13 mouse cellular contexts compared by ENCODE assay signal in genomic region chr10:75633048-75633447, GRCm38 (mm10). TPM values are rescaled to one million over a fixed set of nuclear protein-coding genes. Genes with fewer than 3 reads are reported as not detected.
A peak's percentile ranks its signal among the peaks of the same experiment; 100 is the strongest.
DNase-seq lines count a peak whose midpoint lies in the region; ATAC-seq and TF ChIP-seq lines count a peak whose summit lies in the region.
"Had no signal": no experiment of that assay in that cellular context is flagged by ENCODE, and none has a peak within 500 bp of the region (broad histone marks: within the 10 kb centered on the region; RNA-seq: fewer than 3 reads in every experiment).

No protein-coding gene starts in this region.

- H3K4me3 ChIP-seq in heart, adult 2 months, result no peak overlapping the region
- H3K4me3 ChIP-seq in heart, embryonic 11.5 days (ENCODE audit: low read depth, low read length), result no peak overlapping the region
- H3K4me3 ChIP-seq in neural tube, embryonic 13.5 days, result no peak overlapping the region
- H3K4me3 ChIP-seq: hindbrain, embryonic 12.5 days had no signal

- no peak for ATAC-seq in heart, embryonic 11.5 days (replicated peaks; ENCODE audit: insufficient number of reproducible peaks, low FRiP score, low TSS enrichment)
- 0 out of 2 replicates have a peak, but pooled peaks have one; percentile 30 for ATAC-seq in neural tube, embryonic 13.5 days (ENCODE audit: low read depth)
- ATAC-seq: CD4-positive, CD25-positive, alpha-beta regulatory T cell, adult 4 months had no signal

- TF ChIP-seq POLR2A in heart, adult 2 months (IDR thresholded peaks at IDR 0.05; ENCODE audit: insufficient read depth, low read depth, low read length), result no peak

- TF ChIP-seq EP300 in heart, adult 2 months (IDR thresholded peaks at IDR 0.05; ENCODE audit: insufficient read depth, low read depth, low read length), result no peak

- H3K36me3 ChIP-seq in heart, adult 2 months (ENCODE audit: control insufficient read depth, insufficient read depth, low read length), result no peaks in the 10 kb centered on the region
- H3K36me3 ChIP-seq in heart, embryonic 11.5 days (ENCODE audit: control insufficient read depth, insufficient read depth, low read length), result no peaks in the 10 kb centered on the region
- H3K36me3 ChIP-seq in neural tube, embryonic 13.5 days, result no peaks in the 10 kb centered on the region
- H3K36me3 ChIP-seq: hindbrain, embryonic 12.5 days had no signal

- no peak overlapping the region for H3K4me2 ChIP-seq in heart, embryonic 11.5 days
- no peak overlapping the region for H3K4me2 ChIP-seq in neural tube, embryonic 13.5 days
- H3K4me2 ChIP-seq: hindbrain, embryonic 12.5 days had no signal

- WGBS in heart, adult 2 months, result 69% methylated on average over 5 of the region's 5 CpGs
- WGBS in heart, embryonic 11.5 days (ENCODE audit: insufficient replicate concordance), result 84% methylated on average over 5 of the region's 5 CpGs
- 66% methylated on average over 5 of the region's 5 CpGs for WGBS in neural tube, embryonic 13.5 days

- peak overlapping the region; percentile 45 for H3K27ac ChIP-seq in heart, adult 2 months
- H3K27ac ChIP-seq in heart, embryonic 11.5 days (ENCODE audit: low read depth, low read length), result no peak overlapping the region
- no peak overlapping the region for H3K27ac ChIP-seq in neural tube, embryonic 13.5 days (replicated peaks)
- H3K27ac ChIP-seq: hindbrain, embryonic 12.5 days; liver, embryonic 14.5 days had no signal

- no peak overlapping the region for H3K9ac ChIP-seq in heart, adult 2 months (ENCODE audit: low read depth, low read length)
- no peak overlapping the region for H3K9ac ChIP-seq in heart, embryonic 11.5 days (ENCODE audit: low read depth, low read length)
- no peak overlapping the region for H3K9ac ChIP-seq in neural tube, embryonic 13.5 days
- H3K9ac ChIP-seq: hindbrain, embryonic 12.5 days; liver, embryonic 14.5 days had no signal

- no peaks in the 10 kb centered on the region for H3K9me3 ChIP-seq in heart, embryonic 11.5 days (replicated peaks; ENCODE audit: control insufficient read depth, low read length)
- H3K9me3 ChIP-seq in neural tube, embryonic 13.5 days, result no peaks in the 10 kb centered on the region
- H3K9me3 ChIP-seq: hindbrain, embryonic 12.5 days had no signal

- intact Hi-C loops in heart, adult 2 months (cut with DNase I), result no loop called here
- intact Hi-C loops in heart, postnatal 25 days (cut with DNase I), result no loop called here

- H3K27me3 ChIP-seq in heart, adult 2 months (ENCODE audit: control insufficient read depth, insufficient read depth, low read length), result no peaks in the 10 kb centered on the region
- no peaks in the 10 kb centered on the region for H3K27me3 ChIP-seq in heart, embryonic 11.5 days (ENCODE audit: control insufficient read depth, insufficient read depth, low read length)
- no peaks in the 10 kb centered on the region for H3K27me3 ChIP-seq in neural tube, embryonic 13.5 days
- H3K27me3 ChIP-seq: hindbrain, embryonic 12.5 days had no signal

- peak; percentile 59 to 63 for DNase-seq in heart, adult 2 months
- DNase-seq in neural tube, embryonic 10.5 days (ENCODE audit: extremely low spot score, low spot score), result no peak
- peak; percentile 38 for DNase-seq in heart, postnatal 25 days (ENCODE audit: low spot score)
- DNase-seq in testis, postnatal 14 days (ENCODE audit: low spot score), result peak; percentile 43
- no peak for DNase-seq in cerebellum, postnatal 36 days
- no peak for DNase-seq in B cell, adult 2 months
- DNase-seq: cerebellum, postnatal 25 days; layer of hippocampus, postnatal 36 days had no signal

- no peak for TF ChIP-seq CTCF in heart, adult 2 months (IDR thresholded peaks at IDR 0.05)

- H3K79me2 ChIP-seq in heart, adult 2 months (replicated peaks; ENCODE audit: control insufficient read depth, insufficient read depth, low read length), result no peaks in the 10 kb centered on the region

- peaks cover 2% of the 10 kb centered on the region; the same call in 1 of the 2 replicates for H3K4me1 ChIP-seq in heart, adult 2 months (ENCODE audit: control insufficient read depth, insufficient read depth, low read length)
- H3K4me1 ChIP-seq in heart, embryonic 11.5 days (ENCODE audit: control insufficient read depth, insufficient read depth, low read length), result no peaks in the 10 kb centered on the region
- H3K4me1 ChIP-seq in neural tube, embryonic 13.5 days (replicated peaks), result no peaks in the 10 kb centered on the region
- H3K4me1 ChIP-seq: hindbrain, embryonic 12.5 days had no signal

RNA-seq across cellular contexts. Expression of gene Susd2, which starts 10.8 kb away (rescaled TPM):
- total RNA-seq in heart, adult 2 months (2021), result 1 to 10 TPM; 1.3 to 1.8 TPM
- 4.3 TPM in 2 replicates for polyA plus RNA-seq in heart, adult 2 months (2012; rRNA removed)
- 1.4 and 2.1 TPM in 2 replicates for polyA plus RNA-seq in heart, embryonic 11.5 days (2014; fragmentation: Nextera tagmentation; extraction: Ambion mirVana)
- polyA plus RNA-seq in neural tube, embryonic 13.5 days (2015; fragmentation: Nextera tagmentation; extraction: Ambion mirVana), result 7.1 TPM in 2 replicates
- 1 to 10 TPM; 1.6 to 2.0 TPM for total RNA-seq in heart, postnatal 25 days (2021)

RNA-seq across cellular contexts. Expression of gene Ggt5, which starts 43.9 kb away (rescaled TPM):
- 1 to 10 TPM; 3.8 to 7.9 TPM for total RNA-seq in heart, adult 2 months (2021)
- 41.9 TPM in 2 replicates for polyA plus RNA-seq in heart, adult 2 months (2012; rRNA removed)
- polyA plus RNA-seq in heart, embryonic 11.5 days (2014; fragmentation: Nextera tagmentation; extraction: Ambion mirVana), result 2.8 and 5.0 TPM in 2 replicates
- 1.6 and 2.4 TPM in 2 replicates for polyA plus RNA-seq in neural tube, embryonic 13.5 days (2015; fragmentation: Nextera tagmentation; extraction: Ambion mirVana)
- 1 to 10 TPM; 5.3 to 6.9 TPM for total RNA-seq in heart, postnatal 25 days (2021)

Comparison
In these comparisons a context has a peak if more than half of its experiments do, and no peak if none do; other contexts are left out.
1. DNase-seq: peak in heart, adult 2 months (2 of 2), heart, postnatal 25 days (single experiment) and testis, postnatal 14 days (single experiment); none in neural tube, embryonic 10.5 days (single experiment), cerebellum, postnatal 36 days (0 of 2) and B cell, adult 2 months (0 of 2).